Mouse (Mus musculus) lung, postnatal 36 days (tissue): ENCODE measurements around the gene Ccr1.
A peak's percentile ranks its signal among the peaks of the same experiment; 100 is the strongest.

ENCODE experiments used
- DNase-seq: peaks from one replicate; pipeline ENCODE4 v3.0.0; 2022; ENCODE audit warnings: mixed read lengths

The Ccr1 gene

GRCm38 (mm10) chr9:123951176-123951575 is 17.3 kb downstream of the Ccr1 start:
- DNase-seq, result no peak

GRCm38 (mm10) chr9:123949432-123949831 is 19.1 kb downstream of the Ccr1 start:
- peak; percentile 17 for DNase-seq

DNA sequence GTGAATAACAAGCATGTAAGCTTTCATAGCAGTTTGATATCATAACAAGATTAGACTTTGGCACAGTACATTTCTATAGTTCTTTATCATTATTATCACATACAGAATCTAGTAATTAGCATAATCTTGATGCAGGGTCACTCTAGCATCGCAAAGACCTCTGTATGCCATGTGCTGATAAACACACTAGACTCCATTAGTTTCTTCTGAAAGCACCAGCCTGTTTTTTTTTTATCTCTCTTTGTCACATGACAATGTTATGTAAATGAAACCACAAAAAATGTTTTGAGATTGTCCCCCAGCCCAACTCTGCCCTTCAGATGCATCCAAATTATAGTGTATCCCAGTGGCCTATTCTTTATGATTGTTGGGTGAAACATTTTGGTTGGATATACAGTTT is 20.7 kb downstream of the Ccr1 start:
- DNase-seq, result no peak

DNA sequence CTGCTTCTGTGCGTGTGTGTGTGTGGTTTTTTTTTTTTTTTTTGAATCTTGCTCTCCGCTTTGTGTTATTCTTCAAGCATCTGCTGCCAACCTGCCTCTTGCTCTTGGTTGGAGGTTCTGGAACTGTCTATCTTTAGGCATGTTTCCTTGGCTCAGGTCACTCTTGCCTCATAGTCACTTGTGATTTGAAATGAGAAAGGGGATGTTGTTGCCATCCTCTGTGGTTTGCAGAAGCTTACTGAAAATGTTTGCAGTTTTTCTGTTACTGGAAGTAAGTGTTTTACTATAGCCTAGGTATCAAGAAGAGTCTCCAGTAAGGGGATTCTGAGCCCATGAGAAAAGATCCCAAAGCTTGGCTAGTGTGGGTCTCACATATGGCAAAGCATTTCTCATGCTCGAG is 26.5 kb downstream of the Ccr1 start:
- peak; percentile 44 for DNase-seq

DNA sequence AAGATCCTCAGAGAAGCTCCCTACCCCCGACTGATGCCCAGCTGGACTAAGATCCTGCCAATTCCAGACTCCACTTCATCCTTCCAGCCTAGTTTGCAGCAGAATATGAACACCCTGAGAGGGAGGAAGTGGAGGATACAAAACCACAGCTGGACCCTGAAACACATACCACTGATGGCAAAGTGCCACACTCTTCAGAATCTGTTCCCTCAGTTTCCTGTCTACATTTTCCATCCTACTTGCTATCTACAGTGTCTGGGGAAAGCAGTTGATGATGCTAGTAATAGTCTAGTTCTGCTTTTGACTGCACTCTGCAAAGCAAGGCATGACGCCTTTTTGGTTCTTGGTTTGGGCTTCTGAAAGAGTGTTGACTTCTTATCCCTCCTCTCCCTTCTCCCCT is 27.2 kb downstream of the Ccr1 start:
- peak; percentile 59 for DNase-seq

DNA sequence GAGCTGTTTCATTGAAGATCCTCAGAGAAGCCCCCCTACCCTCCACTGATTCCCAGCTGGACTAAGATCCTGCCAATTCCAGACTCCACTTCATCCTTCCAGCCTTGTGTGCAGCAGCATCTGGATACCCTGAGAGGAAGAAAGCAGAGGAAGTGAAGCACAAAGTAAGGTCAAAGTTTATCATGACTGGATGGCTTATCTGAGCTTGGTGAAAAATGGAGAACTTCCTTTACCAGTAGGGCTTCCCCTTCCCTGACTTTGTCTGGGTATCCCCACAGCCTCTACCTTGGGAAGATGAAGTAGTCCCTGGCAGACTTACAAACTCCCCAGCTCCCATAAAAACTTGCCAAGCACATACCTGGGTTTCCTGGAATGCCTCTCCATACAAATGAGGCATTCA is 27.9 kb downstream of the Ccr1 start:
- DNase-seq, result no peak

DNA sequence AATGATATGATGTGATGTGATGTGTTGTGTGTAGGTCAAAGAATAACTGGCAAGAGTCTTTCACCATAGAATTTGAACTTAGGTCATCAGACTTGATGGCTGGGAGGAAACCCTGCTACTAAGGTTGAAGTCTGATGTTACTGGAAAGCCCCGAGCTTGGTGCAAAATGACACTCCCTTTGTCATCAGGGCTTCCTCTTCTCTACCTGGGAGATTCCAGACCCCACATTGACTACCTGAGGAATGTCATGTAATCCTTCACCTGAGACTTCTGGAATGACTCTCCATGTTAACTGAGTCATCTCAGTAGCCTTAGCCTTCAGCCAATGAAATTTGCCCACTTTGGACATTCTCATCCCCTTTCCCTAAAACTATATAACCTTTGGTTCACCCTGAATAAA is 28.3 kb downstream of the Ccr1 start:
- no peak for DNase-seq

GRCm38 (mm10) chr9:123937989-123938388 is 30.5 kb downstream of the Ccr1 start:
- DNase-seq, result peak; percentile 43

GRCm38 (mm10) chr9:123936604-123937280 is 31.8 kb downstream of the Ccr1 start:
- DNase-seq, result peak; percentile 44

GRCm38 (mm10) chr9:123935776-123936175 is 32.7 kb downstream of the Ccr1 start:
- DNase-seq, result no peak

DNA sequence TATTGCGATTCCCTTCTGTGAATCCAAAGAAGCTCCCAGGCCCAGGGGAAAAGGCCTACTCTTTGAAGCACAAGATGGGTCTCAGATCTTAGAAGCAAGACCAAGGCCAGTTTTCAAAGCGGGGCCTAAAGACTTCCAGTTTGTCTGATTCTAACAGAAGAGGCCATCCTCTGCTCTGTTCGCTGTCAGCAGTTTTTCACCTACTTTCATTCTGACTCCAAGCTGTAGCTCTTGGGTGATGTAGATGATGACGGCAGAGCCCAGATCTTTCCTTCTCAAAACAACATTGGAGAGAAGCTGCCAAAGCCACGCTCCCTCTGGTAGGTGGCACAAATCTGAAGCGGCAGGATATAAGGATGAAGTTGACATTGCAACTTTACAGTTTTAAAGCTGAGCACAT is 33.1 kb downstream of the Ccr1 start:
- no peak for DNase-seq

- no peak for DNase-seq
Measured at GRCm38 (mm10) chr9:123933716-123934445, 34.6 kb downstream of the Ccr1 start.

GRCm38 (mm10) chr9:123932911-123933675 is 35.4 kb downstream of the Ccr1 start:
- no peak for DNase-seq

- peak; percentile 63 for DNase-seq
Measured at GRCm38 (mm10) chr9:123931761-123932700, 36.5 kb downstream of the Ccr1 start.

DNA sequence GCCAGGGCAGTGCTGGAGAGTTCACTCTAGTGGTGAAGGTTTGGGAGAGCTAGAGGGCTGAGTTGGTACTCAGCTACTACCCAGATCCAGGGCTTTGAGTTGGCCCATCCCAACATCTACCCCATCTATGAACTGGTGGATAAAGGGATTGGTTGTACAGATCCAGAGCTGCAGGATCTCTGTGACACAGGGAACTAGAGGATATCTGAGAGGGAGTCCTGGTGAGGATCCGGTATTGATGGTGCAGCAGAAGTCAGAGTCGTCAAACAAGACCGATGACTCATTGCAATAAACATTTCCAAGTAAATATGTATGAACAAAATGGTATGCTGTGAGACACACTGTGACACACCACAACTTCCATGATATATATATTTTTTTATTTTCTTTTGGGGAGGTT is 37.6 kb downstream of the Ccr1 start:
- no peak for DNase-seq

- DNase-seq, result no peak
Measured at GRCm38 (mm10) chr9:123930476-123930875, 38.0 kb downstream of the Ccr1 start.

GRCm38 (mm10) chr9:123929936-123930335 is 38.6 kb downstream of the Ccr1 start:
- DNase-seq, result no peak

GRCm38 (mm10) chr9:123928759-123929246 is 39.7 kb downstream of the Ccr1 start:
- peak; percentile 67 for DNase-seq

- DNase-seq, result peak; percentile 78
Measured at GRCm38 (mm10) chr9:123928118-123928758, 40.3 kb downstream of the Ccr1 start.

GRCm38 (mm10) chr9:123927281-123927960 is 41.1 kb downstream of the Ccr1 start:
- peak; percentile 41 for DNase-seq

DNA sequence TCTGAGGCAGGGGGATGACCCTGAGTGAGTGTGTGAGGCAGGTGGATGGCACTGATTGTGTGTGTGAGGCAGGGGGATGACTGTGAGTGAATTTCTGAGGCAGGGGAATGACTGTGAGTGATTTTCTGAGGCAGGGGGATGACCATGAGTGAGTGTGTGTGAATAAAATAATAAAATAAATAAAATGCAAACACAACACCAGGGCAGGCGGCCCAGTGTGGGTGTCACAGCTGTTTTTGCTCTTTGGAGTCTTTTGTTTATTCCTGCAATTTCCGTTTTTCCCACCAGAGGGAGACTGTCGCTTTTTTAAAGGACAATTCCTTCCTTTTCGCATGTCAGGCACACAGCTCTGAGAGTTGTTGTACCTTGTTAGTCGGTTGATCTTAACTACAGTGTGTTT is 42.5 kb downstream of the Ccr1 start:
- DNase-seq, result peak; percentile 89
